Mouse (Mus musculus) heart, embryonic 13.5 days (tissue): Measurements from ENCODE around the gene Alox12b. TPM values are rescaled to one million over a fixed set of nuclear protein-coding genes. Genes with fewer than 3 reads are reported as not detected.

Experiments
- ATAC-seq: fragments of 200-750 bp; cut with Nextera tagmentation; 2 replicates; pipeline ENCODE4 v1.8.0; 2017; ENCODE audit warnings: moderate TSS enrichment; ENCODE audit not compliant: insufficient number of reproducible peaks, low FRiP score, low TSS enrichment; ENCODE audit errors: extremely low read depth
- H3K27ac ChIP-seq: fragments of 300-500 bp; sonication (generic); replicated peaks from 2 replicates; pipeline ENCODE4 v1.5.1; 2015; ENCODE audit warnings: moderate library complexity, mild to moderate bottlenecking, inconsistent platforms
- H3K27me3 ChIP-seq: fragments of 300-500 bp; sonication (generic); replicated peaks from 2 replicates; pipeline ENCODE4 v1.6.1; 2015; ENCODE audit warnings: mild to moderate bottlenecking, inconsistent platforms
- H3K36me3 ChIP-seq: fragments of 300-500 bp; sonication (generic); 2 replicates; pipeline ENCODE4 v1.6.1; 2015; ENCODE audit warnings: mild to moderate bottlenecking, inconsistent platforms
- H3K4me1 ChIP-seq: fragments of 300-500 bp; sonication (generic); 2 replicates; pipeline ENCODE4 v1.6.1; 2015; ENCODE audit warnings: inconsistent platforms
- H3K4me2 ChIP-seq: fragments of 300-500 bp; sonication (generic); 2 replicates; pipeline ENCODE4 v1.6.1; 2015; ENCODE audit warnings: inconsistent platforms, mild to moderate bottlenecking, moderate library complexity
- H3K4me3 ChIP-seq: fragments of 300-500 bp; sonication (generic); 2 replicates; pipeline ENCODE4 v1.5.1; 2015; ENCODE audit warnings: moderate library complexity, mild to moderate bottlenecking, inconsistent platforms
- H3K9ac ChIP-seq: fragments of 300-500 bp; sonication (generic); 2 replicates; pipeline ENCODE4 v1.6.1; 2015; ENCODE audit warnings: inconsistent platforms, mild to moderate bottlenecking, moderate library complexity
- H3K9me3 ChIP-seq: fragments of 300-500 bp; sonication (generic); 2 replicates; pipeline ENCODE4 v1.6.1; 2016; ENCODE audit warnings: inconsistent platforms
- WGBS: fragments of 180-500 bp; shearing (Covaris S2); methylation state at CpG from one replicate; pipeline ENCODE4 v1.1.7; 2015; ENCODE audit warnings: mixed read lengths; 5-methylcytosine and 5-hydroxymethylcytosine counted together
- polyA plus RNA-seq: library from polyadenylated mRNA; unstranded; fragments of >200 nt; fragmentation: Nextera tagmentation; extraction: Ambion mirVana; gene quantifications from 2 replicates; pipeline ENCODE4 v1.2.1, GENCODE M21; 2015

Alox12b gene
- polyA plus RNA-seq, 1 experiment from 2014 or later = not detected

DNA sequence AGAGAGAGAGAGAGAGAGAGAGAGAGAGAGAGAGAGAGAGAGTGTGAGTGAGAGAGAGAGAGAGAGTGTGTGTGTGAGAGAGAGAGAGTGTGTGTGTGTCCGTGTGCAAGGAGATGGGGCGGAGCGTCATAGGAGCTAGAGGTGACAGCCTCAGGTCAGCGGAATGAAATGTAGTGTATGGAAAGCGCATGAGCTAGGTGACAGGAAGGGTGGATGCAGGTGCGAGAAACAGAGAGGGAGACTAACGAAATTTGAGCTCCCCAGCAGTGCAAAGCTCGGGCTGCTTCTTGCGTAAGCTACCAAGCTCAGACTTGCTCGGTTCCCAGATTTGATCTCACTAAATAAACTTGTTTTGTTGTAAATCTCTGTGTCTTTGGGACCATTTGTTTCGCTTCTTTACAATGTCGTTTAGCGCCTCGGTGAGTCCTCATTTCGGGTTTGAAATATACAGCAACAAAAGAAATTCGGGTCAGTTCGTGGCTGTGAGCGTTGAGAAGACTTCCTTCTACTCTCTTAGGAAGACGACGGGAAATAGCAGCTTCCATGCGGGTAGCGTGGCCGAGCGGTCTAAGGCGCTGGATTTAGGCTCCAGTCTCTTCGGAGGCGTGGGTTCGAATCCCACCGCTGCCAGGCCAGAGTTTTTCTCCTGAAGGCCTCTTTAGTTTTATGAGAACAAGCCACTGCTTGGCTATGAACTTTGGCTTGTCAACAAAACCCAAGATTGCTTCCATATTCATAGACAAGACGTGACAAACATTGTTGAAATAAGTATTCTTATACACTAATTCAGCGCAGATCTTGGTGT, 32.9 kb upstream of the Alox12b start:
- 0 out of 2 replicates have a peak, but pooled peaks cover 7% of the 10 kb centered on the region for H3K27me3 ChIP-seq
- no peaks in the 10 kb centered on the region for H3K9me3 ChIP-seq
- H3K36me3 ChIP-seq = no peaks in the 10 kb centered on the region
- ATAC-seq = no peak; the same call in 1 of the 2 replicates
- peak overlapping the region; percentile 98 for H3K4me2 ChIP-seq
- under 1% methylated on average over 31 of the region's 31 CpGs for WGBS
- H3K9ac ChIP-seq = peak overlapping the region; percentile 87
- peak overlapping the region; percentile 89 for H3K4me3 ChIP-seq
- peak overlapping the region; percentile 94 for H3K27ac ChIP-seq
- peaks cover 53% of the 10 kb centered on the region for H3K4me1 ChIP-seq

DNA sequence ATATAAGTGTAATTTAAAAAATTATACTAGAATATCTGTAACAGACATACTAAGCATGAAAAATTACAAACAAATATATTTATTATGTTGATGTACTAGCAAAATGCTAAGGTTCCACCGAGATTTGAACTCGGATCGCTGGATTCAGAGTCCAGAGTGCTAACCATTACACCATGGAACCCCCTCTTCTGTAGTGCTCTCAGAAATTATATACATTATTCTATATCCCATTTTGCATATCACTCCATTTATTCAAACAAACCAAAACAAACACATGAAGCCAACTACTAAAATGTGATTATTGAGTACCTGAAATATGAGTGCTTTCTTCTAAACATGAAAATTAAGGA, 32.3 kb upstream of the Alox12b start:
- Histone ChIP-seq H3K9me3 (no peaks in the 10 kb centered on the region), H3K4me2 (peak overlapping the region; percentile 98), H3K27ac (no peak overlapping the region; the same call in 1 of the 2 replicates), H3K4me3 (peak overlapping the region; percentile 89), H3K36me3 (no peaks in the 10 kb centered on the region), H3K9ac (no peak overlapping the region), H3K4me1 (peaks cover 47% of the 10 kb centered on the region), H3K27me3 (0 out of 2 replicates have a peak, but pooled peaks cover 7% of the 10 kb centered on the region)
- no peak for ATAC-seq
- whole genome bisulfite sequencing = 0% methylated on average over 3 of the region's 3 CpGs

- Histone ChIP-seq H3K4me2 (peak overlapping the region; percentile 92), H3K27ac (peak overlapping the region; percentile 81), H3K4me3 (peak overlapping the region; percentile 70), H3K9me3 (no peaks in the 10 kb centered on the region), H3K27me3 (0 out of 2 replicates have a peak, but pooled peaks cover 11% of the 10 kb centered on the region), H3K36me3 (no peaks in the 10 kb centered on the region), H3K4me1 (peaks cover 39% of the 10 kb centered on the region), H3K9ac (peak overlapping the region; percentile 80)
- WGBS = under 1% methylated on average over 24 of the region's 24 CpGs
- no peak for ATAC-seq
Measured at GRCm38 (mm10) chr11:69125041-69125851, 31.5 kb upstream of the Alox12b start.

DNA sequence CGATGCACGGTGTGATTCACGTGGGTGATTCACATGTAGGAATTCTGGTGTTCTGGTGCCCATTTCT, 31.1 kb upstream of the Alox12b start, which contains the start of gene Aloxe3:
TSS of gene Aloxe3 (plus strand) at position 45 of the 67 bp plus-strand sequence.
- ATAC-seq = no peak
- Histone ChIP-seq H3K4me3 (peak within 1 kb of the TSS; percentile 70), H3K9me3 (no peaks in the 10 kb centered on the region), H3K4me2 (peak within 1 kb of the TSS; percentile 92), H3K27ac (peak within 1 kb of the TSS; percentile 81), H3K4me1 (peaks cover 35% of the 10 kb centered on the region), H3K36me3 (no peaks in the 10 kb centered on the region), H3K9ac (peak within 1 kb of the TSS; percentile 80), H3K27me3 (0 out of 2 replicates have a peak, but pooled peaks cover 11% of the 10 kb centered on the region)
- 6% methylated on average over 3 of the region's 3 CpGs for WGBS

DNA sequence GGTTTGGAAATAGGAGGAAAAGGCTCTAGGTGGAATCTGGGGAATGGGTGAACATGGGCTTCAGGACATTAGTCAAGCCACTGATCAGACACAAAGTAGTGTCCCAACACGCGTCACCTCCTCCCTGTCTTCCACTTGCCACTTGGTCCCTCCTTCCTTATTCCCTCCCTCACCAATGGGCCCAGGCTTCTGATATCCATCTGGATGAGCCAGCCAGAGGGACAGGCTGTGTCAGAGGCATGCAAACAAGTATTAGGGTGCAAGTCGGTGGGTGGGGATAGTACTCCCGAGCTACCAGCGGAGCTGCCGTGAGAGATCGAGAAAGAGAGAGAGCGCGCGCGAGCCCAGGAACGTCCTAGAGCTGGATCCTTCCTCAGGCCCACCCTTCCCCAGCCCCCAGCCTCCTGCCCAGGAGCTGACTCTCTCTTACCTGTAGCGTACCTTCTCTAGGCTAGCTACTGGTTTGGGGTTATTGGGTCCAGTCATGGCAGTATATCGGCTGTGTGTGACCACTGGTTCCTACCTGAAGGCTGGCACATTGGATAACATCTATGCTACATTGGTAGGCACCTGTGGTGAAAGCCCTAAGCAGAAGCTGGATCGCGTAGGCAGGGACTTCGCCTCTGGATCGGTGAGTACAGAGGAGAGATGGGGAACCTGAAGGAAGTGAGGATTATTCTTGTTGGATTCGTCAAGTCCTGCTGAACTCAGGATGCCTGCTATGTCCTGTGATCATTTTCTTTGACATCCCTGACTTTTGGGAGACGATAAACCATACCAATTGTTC, 30.7 kb upstream of the Alox12b start:
- Histone ChIP-seq H3K4me3 (peak overlapping the region; percentile 70), H3K9ac (peak overlapping the region; percentile 80), H3K4me1 (peaks cover 30% of the 10 kb centered on the region), H3K4me2 (peak overlapping the region; percentile 92), H3K9me3 (no peaks in the 10 kb centered on the region), H3K27ac (peak overlapping the region; percentile 81; the same call in 1 of the 2 replicates), H3K36me3 (no peaks in the 10 kb centered on the region), H3K27me3 (0 out of 2 replicates have a peak, but pooled peaks cover 11% of the 10 kb centered on the region)
- 15% methylated on average over 20 of the region's 20 CpGs for WGBS
- ATAC-seq = no peak

- Histone ChIP-seq H3K4me1 (peaks cover 25% of the 10 kb centered on the region), H3K27ac (no peak overlapping the region), H3K4me2 (peak overlapping the region; percentile 92), H3K27me3 (0 out of 2 replicates have a peak, but pooled peaks cover 11% of the 10 kb centered on the region), H3K9ac (peak overlapping the region; percentile 80; the same call in 1 of the 2 replicates), H3K36me3 (no peaks in the 10 kb centered on the region), H3K9me3 (no peaks in the 10 kb centered on the region), H3K4me3 (peak overlapping the region; percentile 70)
- ATAC-seq = no peak
- 54% methylated on average over 2 of the region's 2 CpGs for WGBS
Measured at GRCm38 (mm10) chr11:69126706-69127095, 30.1 kb upstream of the Alox12b start.

GRCm38 (mm10) chr11:69128426-69129122, 28.2 kb upstream of the Alox12b start:
- no peaks in the 10 kb centered on the region for H3K36me3 ChIP-seq
- no peak overlapping the region for H3K9ac ChIP-seq
- H3K9me3 ChIP-seq = no peaks in the 10 kb centered on the region
- ATAC-seq = no peak
- H3K4me1 ChIP-seq = peaks cover 20% of the 10 kb centered on the region
- WGBS = 62% methylated on average over 8 of the region's 8 CpGs
- peaks cover 27% of the 10 kb centered on the region for H3K27me3 ChIP-seq
- H3K27ac ChIP-seq = no peak overlapping the region
- no peak overlapping the region for H3K4me3 ChIP-seq
- no peak overlapping the region for H3K4me2 ChIP-seq

DNA sequence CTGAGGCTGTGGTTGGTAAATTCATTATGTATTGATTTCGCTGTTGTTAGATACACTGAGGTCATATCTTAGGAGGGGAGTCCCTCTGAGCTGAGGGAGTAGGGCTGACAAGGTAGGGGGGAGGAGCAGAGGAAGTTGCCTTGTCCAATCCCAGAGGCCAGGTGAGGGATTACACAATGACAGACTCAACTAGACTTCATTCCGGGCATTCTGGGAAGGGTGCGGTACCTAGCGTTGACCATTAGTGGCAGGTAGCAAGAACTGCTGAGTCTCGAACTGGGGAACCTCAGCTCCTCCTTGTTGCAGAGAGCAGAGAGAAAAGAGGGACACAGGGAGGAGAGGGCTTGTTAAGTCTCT, 23.2 kb upstream of the Alox12b start:
- peak; percentile 10; the same call in 1 of the 2 replicates for ATAC-seq
- H3K27me3 ChIP-seq = peaks cover 26% of the 10 kb centered on the region
- peak overlapping the region; percentile 90 for H3K4me2 ChIP-seq
- peak overlapping the region; percentile 75 for H3K9ac ChIP-seq
- no peak overlapping the region for H3K27ac ChIP-seq
- peak overlapping the region; percentile 57 for H3K4me3 ChIP-seq
- WGBS = 25% methylated on average over 5 of the region's 5 CpGs
- H3K36me3 ChIP-seq = no peaks in the 10 kb centered on the region
- peaks cover 12% of the 10 kb centered on the region for H3K4me1 ChIP-seq
- no peaks in the 10 kb centered on the region for H3K9me3 ChIP-seq

DNA sequence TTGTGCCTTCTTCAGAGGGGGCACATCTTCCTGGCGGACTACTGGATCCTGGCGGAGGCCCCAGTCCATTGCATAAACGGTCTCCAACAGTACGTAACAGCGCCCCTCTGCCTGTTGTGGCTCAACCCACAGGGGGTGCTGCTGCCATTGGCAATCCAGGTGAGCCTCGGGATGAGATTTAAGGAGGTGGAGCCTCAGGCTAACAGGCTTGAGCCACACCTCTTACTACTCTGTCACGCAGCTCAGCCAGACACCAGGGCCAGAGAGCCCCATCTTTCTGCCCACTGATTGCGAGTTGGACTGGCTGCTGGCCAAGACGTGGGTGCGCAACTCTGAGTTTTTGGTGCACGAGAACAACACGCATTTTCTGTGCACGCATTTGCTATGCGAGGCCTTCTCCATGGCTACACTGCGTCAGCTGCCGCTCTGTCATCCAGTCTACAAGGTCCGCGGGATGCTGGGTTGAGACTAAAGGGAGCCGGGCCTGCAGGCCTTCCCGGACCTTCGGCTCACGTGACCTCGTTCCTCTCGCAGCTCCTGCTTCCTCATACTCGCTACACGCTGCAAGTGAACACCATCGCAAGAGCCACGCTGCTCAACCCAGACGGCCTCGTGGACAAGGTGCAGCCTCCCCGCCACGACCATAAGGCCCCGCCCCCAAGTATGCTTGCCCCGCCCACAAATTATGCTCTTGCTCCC, 22.7 kb upstream of the Alox12b start:
- Histone ChIP-seq H3K4me1 (peaks cover 12% of the 10 kb centered on the region), H3K27me3 (peaks cover 26% of the 10 kb centered on the region), H3K4me2 (peak overlapping the region; percentile 90), H3K4me3 (peak overlapping the region; percentile 57), H3K27ac (no peak overlapping the region), H3K9ac (peak overlapping the region; percentile 75), H3K36me3 (no peaks in the 10 kb centered on the region), H3K9me3 (no peaks in the 10 kb centered on the region)
- WGBS = 3% methylated on average over 34 of the region's 34 CpGs
- peak; percentile 49 for ATAC-seq

DNA sequence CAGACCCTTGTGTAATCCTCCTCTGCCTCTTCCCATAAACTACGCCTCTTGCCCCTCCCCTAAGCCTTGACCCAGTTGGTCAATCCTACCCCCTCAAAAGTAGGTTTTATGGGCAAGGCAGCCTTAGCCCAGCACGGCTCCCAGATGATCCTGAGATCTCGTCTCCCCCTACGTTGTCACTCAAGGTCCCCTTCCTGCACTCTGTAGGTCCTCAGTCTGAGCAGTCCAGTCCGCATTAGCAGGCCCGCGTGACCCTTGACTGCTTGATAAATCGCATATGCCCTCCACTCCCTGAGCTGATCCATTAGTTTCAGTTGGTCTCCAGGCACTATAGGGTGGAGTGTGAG, 22.2 kb upstream of the Alox12b start:
- Histone ChIP-seq H3K4me2 (peak overlapping the region; percentile 90), H3K36me3 (no peaks in the 10 kb centered on the region), H3K27me3 (peaks cover 26% of the 10 kb centered on the region), H3K4me1 (peaks cover 12% of the 10 kb centered on the region), H3K4me3 (peak overlapping the region; percentile 57), H3K9me3 (no peaks in the 10 kb centered on the region), H3K27ac (no peak overlapping the region), H3K9ac (peak overlapping the region; percentile 75)
- WGBS = 31% methylated on average over 8 of the region's 8 CpGs
- no peak for ATAC-seq
